Mouse (Mus musculus) lung, postnatal 0 days (tissue): ENCODE measurements around the gene Slc6a21. TPM values are rescaled to one million over a fixed set of nuclear protein-coding genes. Genes with fewer than 3 reads are reported as not detected.
"Not testable (repeated sequence)": the region's sequence is repeated elsewhere in the genome, so short reads cannot be mapped to it uniquely, and the experiment has no call there.

Experiments used
- ATAC-seq: fragments of 200-750 bp; cut with Nextera tagmentation; 2 replicates; pipeline ENCODE4 v1.8.0; 2017; ENCODE audit warnings: moderate library complexity
- DNase-seq: peaks from one replicate; pipeline ENCODE4 v3.0.0-alpha.2; 2016; ENCODE audit warnings: low spot score
- H3K27ac ChIP-seq: fragments of 300-500 bp; sonication (generic); 2 replicates; pipeline ENCODE4 v1.5.1; 2014; ENCODE audit warnings: antibody characterized with exemption, mild to moderate bottlenecking, low read length, mixed read lengths
- H3K27me3 ChIP-seq: fragments of 300-500 bp; sonication (generic); replicated peaks from 2 replicates; pipeline ENCODE4 v1.6.1; 2014; ENCODE audit warnings: low read length, mixed read lengths; ENCODE audit not compliant: insufficient read depth
- H3K36me3 ChIP-seq: fragments of 300-500 bp; sonication (generic); 2 replicates; pipeline ENCODE4 v1.6.1; 2014; ENCODE audit warnings: low read length, mixed read lengths; ENCODE audit not compliant: insufficient read depth
- H3K4me1 ChIP-seq: fragments of 300-500 bp; sonication (generic); 2 replicates; pipeline ENCODE4 v1.6.1; 2014; ENCODE audit warnings: antibody characterized with exemption, low read depth, low read length, mixed read lengths; ENCODE audit not compliant: insufficient read depth
- H3K4me2 ChIP-seq: fragments of 300-500 bp; sonication (generic); replicated peaks from 2 replicates; pipeline ENCODE4 v1.6.1; 2014; ENCODE audit warnings: low read depth, mild to moderate bottlenecking, low read length, moderate library complexity, mixed read lengths
- H3K4me3 ChIP-seq: fragments of 300-500 bp; sonication (generic); 2 replicates; pipeline ENCODE4 v1.5.1; 2014; ENCODE audit warnings: low read depth, low read length
- H3K9ac ChIP-seq: fragments of 300-500 bp; sonication (generic); replicated peaks from 2 replicates; pipeline ENCODE4 v1.6.1; 2014; ENCODE audit warnings: low read depth, mild to moderate bottlenecking
- H3K9me3 ChIP-seq: fragments of 300-500 bp; sonication (generic); 2 replicates; pipeline ENCODE4 v1.6.1; 2016; ENCODE audit warnings: low read length, mixed read lengths
- CTCF ChIP-seq: IDR thresholded peaks from 2 replicates; pipeline ENCODE4 v1.5.1; 2016; ENCODE audit warnings: antibody characterized with exemption, mild to moderate bottlenecking
- EP300 ChIP-seq: IDR thresholded peaks from 2 replicates; pipeline ENCODE4 v1.6.1; 2016; ENCODE audit warnings: antibody characterized with exemption, mild to moderate bottlenecking, control low read depth
- WGBS: fragments of 180-500 bp; shearing (Covaris S2); extraction: QIAGEN DNeasy Blood & Tissue Kit; methylation state at CpG from one replicate; pipeline ENCODE4 v1.1.7; 2014; 5-methylcytosine and 5-hydroxymethylcytosine counted together
- polyA plus RNA-seq: library from polyadenylated mRNA; unstranded; fragments of >200 nt; fragmentation: Nextera tagmentation; extraction: Ambion mirVana; gene quantifications from 2 replicates; pipeline ENCODE4 v1.2.1, GENCODE M21; 2015

Slc6a21 gene
- polyA plus RNA-seq, 1 experiment from 2014 or later = not detected

DNA sequence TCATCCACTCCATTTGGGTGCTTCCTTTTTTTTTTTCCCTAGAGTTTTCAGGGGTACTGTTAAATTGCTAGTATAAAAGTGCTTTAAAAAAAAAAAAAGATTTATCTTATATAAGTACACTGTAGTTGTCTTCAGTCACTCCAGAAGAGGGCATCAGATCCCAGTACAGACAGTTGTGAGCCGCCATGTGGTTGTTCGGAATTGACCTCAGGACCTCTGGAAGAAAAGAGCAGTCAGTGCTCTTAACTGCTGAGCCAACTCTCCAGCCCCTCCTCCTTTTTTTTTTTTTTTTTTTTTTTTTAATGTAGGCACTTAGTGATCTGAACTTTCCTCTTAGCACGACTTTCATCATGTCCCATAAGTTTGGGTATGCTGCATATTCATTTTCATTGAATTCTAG, 29.6 kb upstream of the Slc6a21 start:
- DNase-seq (no peak), ATAC-seq (no peak)
- TF ChIP-seq EP300 (no peak), CTCF (peak; percentile 14; the same call in 1 of the 2 replicates)
- Histone ChIP-seq H3K4me3 (no peak overlapping the region), H3K4me1 (no peaks in the 10 kb centered on the region), H3K4me2 (no peak overlapping the region), H3K9ac (no peak overlapping the region), H3K27ac (no peak overlapping the region), H3K9me3 (no peaks in the 10 kb centered on the region), H3K36me3 (no peaks in the 10 kb centered on the region), H3K27me3 (no peaks in the 10 kb centered on the region)
- 36% methylated on average over 3 of the region's 3 CpGs for WGBS

DNA sequence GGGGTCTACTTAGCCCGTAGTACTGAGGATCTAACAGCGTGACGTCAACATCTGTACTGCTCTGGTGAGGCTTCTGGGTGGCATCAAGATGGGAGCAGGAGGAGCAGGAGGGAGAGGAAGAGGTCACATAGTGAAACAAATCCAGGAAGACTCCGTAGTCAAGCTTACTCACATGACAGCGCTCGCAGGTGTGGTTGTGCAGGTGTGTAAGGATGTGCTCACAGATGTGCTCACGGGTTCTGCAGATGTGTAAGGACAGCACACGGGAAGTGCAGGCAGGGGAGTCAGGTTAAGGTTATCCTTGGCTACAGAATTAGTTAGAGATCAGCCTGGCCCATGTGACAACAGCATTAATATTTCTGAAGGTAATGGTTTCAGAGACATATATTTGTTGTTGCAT, 23.5 kb upstream of the Slc6a21 start:
- DNase-seq (no peak), ATAC-seq (no peak)
- 78% methylated on average over 8 of the region's 8 CpGs for WGBS
- H3K9ac ChIP-seq = no peak overlapping the region
- no peaks in the 10 kb centered on the region for H3K27me3 ChIP-seq
- H3K36me3 ChIP-seq = no peaks in the 10 kb centered on the region
- H3K9me3 ChIP-seq = no peaks in the 10 kb centered on the region
- no peaks in the 10 kb centered on the region for H3K4me1 ChIP-seq
- H3K4me3 ChIP-seq = no peak overlapping the region
- TF ChIP-seq EP300 = no peak
- TF ChIP-seq CTCF = no peak
- no peak overlapping the region for H3K27ac ChIP-seq
- H3K4me2 ChIP-seq = no peak overlapping the region

DNA sequence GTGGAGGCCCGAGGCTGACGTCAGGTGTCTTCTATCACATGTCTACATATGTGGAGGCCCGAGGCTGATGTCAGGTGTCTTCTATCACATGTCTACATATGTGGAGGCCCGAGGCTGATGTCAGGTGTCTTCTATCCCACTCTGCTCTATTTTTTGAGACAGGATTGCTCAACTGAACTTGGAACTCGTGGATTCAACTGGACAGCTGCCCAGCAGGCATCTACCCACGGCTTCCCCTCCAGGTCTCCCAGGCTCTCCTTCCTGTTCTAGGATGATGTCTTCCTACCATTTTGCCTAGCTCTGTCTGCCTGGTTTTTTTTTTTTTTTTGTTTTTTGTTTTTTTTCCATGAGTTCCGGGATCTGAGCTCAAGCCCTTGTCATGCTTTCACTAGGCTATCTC, 21.5 kb upstream of the Slc6a21 start:
- not testable (repeated sequence) for H3K4me3 ChIP-seq, H3K4me1 ChIP-seq, H3K27me3 ChIP-seq, H3K36me3 ChIP-seq, H3K27ac ChIP-seq, H3K9me3 ChIP-seq, H3K4me2 ChIP-seq, H3K9ac ChIP-seq
- 52% methylated on average over 5 of the region's 7 CpGs for WGBS
- peak; percentile 77 for DNase-seq
- peak; percentile 49 for ATAC-seq

DNA sequence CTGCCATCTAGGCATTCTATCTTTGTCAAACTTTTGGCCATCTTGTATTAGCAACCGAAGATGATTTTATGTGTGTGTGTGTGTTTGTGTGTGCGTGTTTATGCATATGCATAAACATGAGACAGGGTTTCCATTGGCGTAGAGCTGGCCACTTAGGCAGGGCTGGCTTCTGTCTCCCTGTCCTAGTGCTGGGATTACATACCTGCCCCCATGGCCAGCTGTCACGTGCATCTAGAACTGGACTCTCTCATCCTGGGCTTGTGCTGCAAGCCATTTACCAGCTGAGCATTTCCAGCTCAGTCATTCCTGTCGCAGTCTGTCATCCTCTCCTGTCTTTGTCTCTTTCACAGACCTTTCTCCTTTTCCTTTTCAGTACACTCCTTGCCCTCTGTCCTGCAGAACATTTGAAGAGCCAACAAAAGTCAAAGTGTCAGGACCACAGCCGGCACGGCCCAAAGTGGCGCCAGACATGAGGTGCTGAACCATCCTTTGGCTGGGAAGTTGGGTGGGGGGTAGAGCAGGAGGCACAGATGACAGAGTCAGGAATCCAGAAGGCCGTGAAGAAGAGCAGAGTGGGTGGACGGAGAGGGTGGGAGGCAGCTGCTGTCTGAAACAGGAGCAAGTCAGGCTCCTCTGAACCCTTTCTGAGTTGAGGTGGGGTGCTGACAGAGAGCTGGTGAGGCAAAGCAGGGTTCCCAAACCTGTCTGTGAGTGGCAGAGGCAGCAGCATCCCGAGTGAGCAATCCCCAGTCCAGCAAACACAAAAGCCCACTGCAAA, 20.1 kb upstream of the Slc6a21 start:
- Histone ChIP-seq H3K4me1 (0 out of 2 replicates have a peak, but pooled peaks cover 1% of the 10 kb centered on the region), H3K9me3 (no peaks in the 10 kb centered on the region), H3K36me3 (no peaks in the 10 kb centered on the region), H3K27ac (no peak overlapping the region), H3K9ac (no peak overlapping the region), H3K27me3 (0 out of 2 replicates have a peak, but pooled peaks cover 3% of the 10 kb centered on the region), H3K4me2 (no peak overlapping the region), H3K4me3 (no peak overlapping the region)
- DNase-seq (no peak), ATAC-seq (no peak)
- no peak for TF ChIP-seq CTCF
- TF ChIP-seq EP300 = no peak
- WGBS = 48% methylated on average over 11 of the region's 11 CpGs

DNA sequence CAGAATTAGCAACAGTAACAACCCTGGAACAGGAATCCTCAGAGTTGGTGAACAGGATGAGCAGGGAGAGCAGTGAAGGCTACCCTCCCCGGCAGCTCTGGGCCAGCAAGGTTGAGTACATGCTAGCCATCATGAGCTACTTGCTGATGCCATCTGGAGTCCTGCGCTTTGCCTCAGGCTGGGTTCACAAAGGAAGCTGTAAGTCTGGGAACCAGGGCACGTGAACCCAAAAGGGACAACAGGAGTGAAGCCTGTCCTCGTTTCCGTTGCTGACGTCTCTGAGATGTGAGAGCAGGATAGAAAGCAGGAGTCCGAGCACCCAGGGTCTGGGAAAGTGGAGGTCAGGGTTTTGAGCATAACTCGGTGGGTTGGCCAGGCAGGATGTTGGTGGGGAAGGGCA, 18.0 kb upstream of the Slc6a21 start:
- DNase-seq = no peak
- 85% methylated on average over 8 of the region's 8 CpGs for WGBS
- no peaks in the 10 kb centered on the region for H3K9me3 ChIP-seq

DNA sequence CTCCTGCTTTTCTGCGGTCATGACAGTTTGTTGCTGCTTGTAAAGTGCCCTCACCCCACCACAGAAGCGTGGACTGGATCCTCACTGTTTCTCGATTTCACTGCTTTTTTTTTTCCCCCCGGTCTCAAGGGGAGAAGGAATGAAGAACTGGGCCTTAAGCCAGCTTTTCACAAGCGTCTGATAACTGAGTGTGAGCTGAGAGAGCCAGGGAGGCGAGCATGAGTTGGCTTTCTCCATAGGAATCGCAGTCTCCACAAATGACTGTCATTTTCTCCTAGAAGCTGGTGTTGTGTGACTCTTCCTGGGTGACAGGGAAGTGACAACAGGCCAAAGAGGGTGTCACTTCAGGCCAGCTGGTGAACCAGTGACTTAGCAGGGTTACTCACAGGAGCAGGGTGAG, 15.0 kb upstream of the Slc6a21 start:
- Histone ChIP-seq H3K9ac (no peak overlapping the region), H3K4me1 (0 out of 2 replicates have a peak, but pooled peaks cover 3% of the 10 kb centered on the region), H3K27me3 (0 out of 2 replicates have a peak, but pooled peaks cover 3% of the 10 kb centered on the region), H3K27ac (no peak overlapping the region), H3K4me3 (no peak overlapping the region), H3K36me3 (no peaks in the 10 kb centered on the region), H3K4me2 (no peak overlapping the region), H3K9me3 (no peaks in the 10 kb centered on the region)
- DNase-seq (peak; percentile 54), ATAC-seq (peak; percentile 40; the same call in 1 of the 2 replicates)
- WGBS = 31% methylated on average over 7 of the region's 7 CpGs
- no peak for TF ChIP-seq CTCF
- TF ChIP-seq EP300 = no peak

More for the DNA sequence above, 18.0 kb upstream of the Slc6a21 start:
- H3K9ac ChIP-seq = no peak overlapping the region
- H3K27me3 ChIP-seq = 0 out of 2 replicates have a peak, but pooled peaks cover 3% of the 10 kb centered on the region
- H3K4me2 ChIP-seq = no peak overlapping the region
- H3K27ac ChIP-seq = no peak overlapping the region
- no peak for ATAC-seq
- no peak for TF ChIP-seq EP300
- no peak for TF ChIP-seq CTCF
- 0 out of 2 replicates have a peak, but pooled peaks cover 3% of the 10 kb centered on the region for H3K4me1 ChIP-seq
- H3K36me3 ChIP-seq = no peaks in the 10 kb centered on the region
- no peak overlapping the region for H3K4me3 ChIP-seq
